Mouse (Mus musculus): ENCODE results near the gene Ugt2a2.
"Not testable (repeated sequence)": the region's sequence is repeated elsewhere in the genome, so short reads cannot be mapped to it uniquely, and the experiment has no call there.

The Ugt2a2 gene

DNA sequence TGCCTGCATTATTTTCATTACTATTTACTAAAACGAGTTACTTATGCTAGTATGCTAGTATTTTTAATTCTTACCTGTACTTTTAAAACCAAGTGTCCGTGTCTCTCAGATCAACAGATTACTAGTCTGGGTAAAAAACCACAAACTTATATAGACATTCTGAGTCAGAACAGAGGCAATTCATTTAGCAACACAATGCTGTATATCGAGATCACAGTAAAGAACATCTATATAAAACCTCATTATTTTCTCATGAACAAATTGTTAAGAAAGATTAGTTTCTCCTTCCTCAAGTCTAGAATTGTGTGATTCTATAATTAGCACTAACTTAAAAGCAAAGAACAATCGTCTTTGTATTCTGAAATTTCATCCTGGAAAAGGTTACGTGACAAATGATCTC is at the start of gene Ugt2a2:
Gene Ugt2a2 (minus strand): TSS at position 101 of the 400 bp plus-strand sequence.
- DNase-seq (ENCODE audit: low spot score) = no peak

DNA sequence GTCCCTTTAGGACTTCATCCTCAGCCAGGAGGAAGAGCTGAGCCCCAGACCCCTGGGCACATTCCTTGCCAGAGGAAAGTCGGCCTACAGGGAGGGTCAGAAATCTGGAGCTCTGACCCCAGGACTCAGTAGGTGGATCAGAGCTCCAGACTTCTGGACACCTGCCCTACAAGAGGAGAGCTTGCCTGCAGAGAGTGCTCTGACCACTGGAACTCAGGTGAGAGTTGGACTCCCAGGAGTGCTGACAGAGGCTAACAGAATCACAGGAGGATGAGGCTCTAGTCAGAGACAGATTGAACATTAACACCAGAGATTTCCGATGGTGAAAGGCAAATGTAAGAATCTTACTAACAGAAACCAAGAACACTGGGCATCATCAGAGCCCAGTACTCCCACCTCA is 41.5 kb upstream of the Ugt2a2 start:
- not testable (repeated sequence) for DNase-seq (ENCODE audit: low spot score)

DNA sequence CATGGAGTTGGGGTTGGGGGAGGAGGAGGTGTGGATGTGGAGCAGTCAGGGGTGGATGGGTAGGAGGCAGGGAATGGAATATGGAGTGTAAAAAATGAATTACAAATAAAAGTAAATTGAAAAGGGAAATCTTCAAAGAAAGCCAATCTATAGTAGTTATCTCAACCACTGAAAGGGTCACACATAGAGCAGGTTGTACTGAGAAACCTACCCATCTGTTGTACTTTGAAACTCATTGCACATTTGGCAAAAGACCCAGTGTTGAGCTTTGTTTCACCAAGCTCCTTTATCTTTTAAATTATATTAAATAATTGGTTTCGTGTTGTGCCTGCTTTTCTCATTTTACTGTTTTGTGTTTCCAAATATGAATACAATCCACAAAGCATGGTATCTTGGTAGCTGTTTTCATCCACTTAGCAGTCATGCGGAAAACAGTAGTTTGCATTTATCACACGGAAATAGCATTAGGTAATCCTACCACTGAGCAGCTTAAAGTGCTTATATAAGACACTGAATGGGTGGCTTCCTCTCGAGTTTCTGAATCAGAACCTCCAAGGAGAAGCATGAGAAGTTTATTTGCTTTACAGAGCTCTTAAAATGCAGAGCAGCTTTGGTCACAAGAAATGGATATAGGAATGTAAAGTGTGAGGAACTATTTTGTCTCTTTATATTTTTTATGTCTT is 23.9 kb upstream of the Ugt2a2 start:
- DNase-seq (ENCODE audit: low spot score) = no peak

DNA sequence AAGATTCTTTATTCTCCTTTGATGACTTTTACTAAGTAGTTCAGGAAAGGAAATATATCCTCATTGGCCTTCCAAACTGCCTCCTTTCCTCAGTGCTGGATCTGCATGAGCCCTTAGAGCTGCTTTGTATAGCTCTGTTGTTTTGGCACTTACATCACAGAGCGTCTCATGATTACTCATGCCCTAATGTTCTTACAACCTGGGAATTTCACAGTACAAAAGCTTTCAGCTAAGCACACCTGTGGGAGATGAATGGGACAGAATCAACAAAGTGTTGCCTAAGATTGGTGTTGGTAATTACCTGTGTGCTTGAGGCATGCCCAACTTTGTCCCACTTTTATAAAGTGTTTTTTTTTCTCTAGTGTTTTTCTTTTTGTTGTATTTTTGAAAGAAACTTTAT is 20.6 kb upstream of the Ugt2a2 start:
- DNase-seq (ENCODE audit: low spot score) = no peak

DNA sequence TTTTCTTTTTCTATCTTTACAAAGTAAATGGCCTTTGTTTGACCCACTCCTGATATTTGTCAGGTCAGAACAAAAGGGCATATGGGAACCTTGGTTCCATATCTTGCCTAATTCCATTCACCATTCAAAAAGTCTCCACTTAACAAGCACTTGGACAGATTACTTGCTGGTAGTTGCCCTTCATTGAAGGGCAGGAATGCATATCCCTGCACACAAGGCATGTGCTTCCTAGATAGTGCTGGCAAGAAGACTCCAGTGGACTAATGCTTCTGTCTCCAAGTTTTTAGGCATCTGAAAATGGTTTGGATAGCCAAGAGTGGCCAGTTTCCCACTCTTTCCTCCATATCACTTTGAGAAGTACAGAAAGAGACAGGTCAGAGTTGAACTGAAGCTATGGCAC is 17.3 kb upstream of the Ugt2a2 start:
- no peak for DNase-seq (ENCODE audit: low spot score)

DNA sequence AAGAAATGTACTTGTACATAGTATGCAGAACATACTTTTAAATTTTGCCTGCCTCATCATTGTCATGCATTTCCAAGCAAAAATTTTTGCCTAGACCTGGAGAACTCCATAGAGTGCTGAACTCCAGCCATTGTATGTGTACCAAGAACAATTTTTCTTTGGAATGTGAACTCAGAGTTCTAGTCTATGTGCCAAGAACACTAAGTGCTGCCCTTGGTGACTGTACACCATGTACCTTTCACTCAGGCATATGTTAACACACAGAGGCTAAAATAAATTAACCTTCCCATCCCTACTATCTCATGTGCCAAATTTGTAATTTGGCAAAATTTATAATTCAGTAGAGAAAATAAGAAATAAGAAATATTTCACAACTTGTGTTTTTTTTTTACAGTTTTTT is 16.9 kb upstream of the Ugt2a2 start:
- no peak for DNase-seq (ENCODE audit: low spot score)

DNA sequence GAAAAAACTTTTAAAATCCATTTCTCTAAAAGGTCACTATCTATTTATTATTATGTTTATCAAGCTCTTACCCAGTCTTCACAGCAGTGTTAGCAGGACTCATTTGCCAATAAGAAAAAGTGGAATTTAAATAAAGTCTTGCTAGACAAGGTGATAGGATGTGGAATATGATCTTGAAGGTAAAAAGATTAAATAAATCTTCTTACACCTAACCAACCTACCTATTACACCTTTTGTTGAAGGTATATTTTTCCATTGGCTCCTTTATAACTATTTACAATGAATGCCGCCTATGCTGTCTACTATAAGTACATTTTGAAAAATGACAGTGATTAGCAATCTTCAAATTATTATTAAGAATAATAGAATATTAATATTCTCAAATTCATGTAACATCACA is 8.7 kb upstream of the Ugt2a2 start, which contains the start of gene Ugt2a1:
Gene Ugt2a1 (minus strand): TSS at position 101 of the 400 bp plus-strand sequence.
- DNase-seq (ENCODE audit: low spot score) = no peak

DNA sequence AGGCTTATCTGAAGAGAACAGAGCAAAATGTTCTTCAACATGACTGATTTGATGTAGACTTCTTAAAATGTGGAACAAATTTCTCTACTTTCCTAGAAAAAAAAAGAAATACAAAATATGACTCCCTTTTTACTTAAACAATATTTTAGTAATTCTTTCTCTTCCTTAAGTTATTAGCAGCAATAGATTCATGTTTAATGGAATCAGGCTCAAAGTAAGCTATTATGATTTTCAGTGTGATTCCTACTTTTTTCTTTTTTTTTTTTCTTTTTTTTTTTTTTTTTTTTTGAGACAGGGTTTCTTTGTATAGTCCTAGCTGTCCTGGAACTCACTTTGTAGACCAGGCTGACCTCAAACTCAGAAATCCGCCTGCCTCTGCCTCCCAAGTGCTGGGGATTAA is 4.6 kb upstream of the Ugt2a2 start, which contains the start of gene Gm43638:
Gene Gm43638 (minus strand): TSS at position 101 of the 400 bp plus-strand sequence.
- not testable (repeated sequence) for DNase-seq (ENCODE audit: low spot score)

DNA sequence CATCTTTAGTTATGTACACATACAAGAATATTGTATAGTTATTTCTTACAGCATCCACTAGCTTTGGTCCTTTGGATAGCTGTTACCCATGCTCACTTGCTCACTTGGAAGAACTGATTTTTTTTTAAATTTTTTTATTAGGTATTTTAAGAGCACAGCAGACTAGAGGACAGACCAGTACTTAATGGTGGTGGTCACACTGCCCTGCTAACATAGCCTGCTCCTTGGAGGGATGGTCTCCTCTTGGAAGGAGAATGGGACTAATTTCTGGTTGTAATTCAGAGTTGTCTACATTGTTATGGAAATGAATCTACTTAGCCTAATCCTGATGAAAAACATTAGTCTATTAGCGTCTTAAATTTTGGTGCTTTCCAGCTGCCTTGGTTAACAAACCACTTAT is 23.2 kb downstream of the Ugt2a2 start:
- no peak for DNase-seq (ENCODE audit: low spot score)

DNA sequence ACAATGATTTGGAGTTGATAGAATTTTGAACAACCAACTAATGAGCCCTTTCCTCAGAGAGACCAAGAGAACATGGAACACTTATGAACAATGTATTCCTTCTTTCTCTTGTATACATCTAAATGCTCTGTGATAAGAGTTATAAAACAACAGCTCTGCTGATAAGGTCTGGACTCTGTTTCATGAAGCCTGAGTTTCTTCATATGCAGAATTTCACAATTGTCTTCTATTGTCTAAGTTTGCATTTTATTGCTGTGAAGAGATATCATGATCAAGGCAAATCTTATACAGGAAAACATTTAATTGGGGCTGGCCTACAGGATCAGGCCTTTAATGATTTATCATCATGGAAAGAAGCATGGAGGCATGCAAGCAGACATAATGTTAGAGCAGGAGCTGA is 24.4 kb downstream of the Ugt2a2 start:
- no peak for DNase-seq (ENCODE audit: low spot score)

DNA sequence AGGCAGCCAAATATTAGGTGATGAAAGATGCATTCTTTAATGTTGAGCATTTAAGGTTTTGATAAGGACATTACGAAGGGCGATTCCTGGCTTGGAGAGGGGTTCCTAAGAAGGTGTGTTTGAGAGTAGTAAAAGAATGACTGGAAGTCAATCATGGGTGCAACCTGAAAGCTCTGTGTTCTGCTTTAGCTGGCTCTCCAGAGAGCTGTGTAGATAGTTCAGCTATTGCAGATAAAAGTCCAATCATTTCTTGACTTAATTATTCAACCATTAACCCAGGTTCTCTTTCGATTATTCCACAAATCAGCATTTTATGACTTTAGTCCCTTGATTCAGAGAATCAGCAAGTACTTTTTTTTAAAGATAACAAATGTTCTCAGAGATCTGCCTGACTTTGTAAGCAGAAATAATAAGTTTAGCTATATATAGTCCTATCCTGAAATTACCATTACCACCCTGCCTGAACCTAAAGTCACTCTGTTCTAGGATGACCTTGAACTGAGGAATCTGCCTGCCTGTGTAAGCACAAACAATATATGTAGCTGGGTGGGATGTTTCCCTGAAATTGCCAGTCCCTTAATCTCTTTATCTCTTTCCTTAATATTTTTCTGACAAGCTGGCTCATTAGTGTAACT is 25.7 kb downstream of the Ugt2a2 start:
- no peak for DNase-seq (ENCODE audit: low spot score)

DNA sequence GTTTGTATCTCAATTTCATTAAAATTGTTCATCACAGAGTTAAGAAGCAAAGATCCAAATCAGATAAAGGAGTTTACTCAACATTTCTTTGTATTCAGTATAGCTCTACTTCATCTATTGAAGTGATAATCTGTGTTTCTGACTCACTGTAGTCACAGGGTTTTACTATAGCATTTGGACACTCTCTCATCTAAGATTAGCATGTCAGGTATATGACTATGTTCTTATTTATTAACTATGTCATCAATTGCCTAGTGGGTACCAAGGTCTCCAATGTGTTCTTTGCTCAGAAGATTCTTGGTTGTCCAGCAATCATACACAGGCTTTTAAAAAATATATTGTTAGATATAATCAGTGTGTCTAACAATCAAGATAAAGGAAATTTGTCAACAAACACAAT is 26.5 kb downstream of the Ugt2a2 start:
- DNase-seq (ENCODE audit: low spot score) = no peak

DNA sequence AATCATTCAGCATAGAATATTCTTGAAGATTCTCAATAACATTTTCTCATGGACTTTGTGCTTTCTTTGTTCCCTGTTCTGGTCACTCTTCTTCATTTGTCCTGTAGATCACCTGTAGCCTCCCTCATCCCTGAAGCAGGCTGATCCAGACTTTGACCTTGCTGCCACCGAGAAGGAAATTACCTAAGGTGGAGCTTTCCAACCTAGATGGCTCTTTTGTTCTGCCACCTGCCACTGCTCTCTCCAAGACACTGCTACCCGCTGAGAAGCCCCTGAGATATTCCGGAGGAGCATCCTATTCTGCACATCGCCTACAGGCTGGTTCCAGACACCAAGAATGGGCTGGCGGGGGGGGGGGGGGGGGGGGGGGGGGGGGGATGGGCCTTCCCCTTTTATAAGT is 29.5 kb downstream of the Ugt2a2 start:
- not testable (repeated sequence) for DNase-seq (ENCODE audit: low spot score)

DNA sequence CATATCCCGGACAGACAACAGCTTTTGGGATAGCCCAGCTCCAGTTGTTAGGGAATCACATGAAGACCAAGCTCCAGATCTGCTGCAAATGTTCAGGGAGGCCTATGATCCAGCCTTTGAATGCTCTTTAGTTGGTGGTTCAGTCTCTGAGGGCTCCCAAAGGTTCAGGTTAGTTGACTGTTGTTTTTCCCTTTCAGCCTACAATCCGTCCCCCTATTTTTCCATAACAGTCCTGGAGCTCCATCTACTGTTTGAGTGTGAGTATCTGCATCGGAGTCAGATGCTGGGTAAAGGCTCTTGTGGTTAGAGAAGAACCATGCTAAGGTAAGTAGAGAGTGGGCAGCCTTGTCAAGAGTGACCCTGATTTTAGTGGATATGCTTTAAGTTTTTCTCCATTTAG is 45.8 kb downstream of the Ugt2a2 start:
- DNase-seq (ENCODE audit: low spot score) = no peak

DNA sequence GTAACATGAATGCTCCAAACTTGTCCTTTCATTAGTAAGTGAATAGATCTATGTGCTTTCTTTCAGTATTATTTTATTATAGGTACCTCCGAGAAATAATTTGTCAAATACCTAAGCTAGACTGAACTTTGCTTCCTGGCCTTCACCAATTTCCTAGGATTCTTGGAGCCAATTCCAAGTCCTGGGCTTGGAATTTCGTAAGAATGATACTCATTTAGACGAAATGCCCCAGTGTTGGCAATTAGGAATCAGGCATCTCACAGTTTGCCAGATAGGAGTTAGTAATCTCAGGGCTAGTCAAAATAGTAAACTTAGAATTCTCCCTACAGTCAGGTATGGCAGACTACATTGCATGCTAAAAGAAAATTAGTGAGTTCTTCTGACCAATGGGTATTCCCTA is 56.4 kb downstream of the Ugt2a2 start:
- DNase-seq (ENCODE audit: low spot score) = no peak

DNA sequence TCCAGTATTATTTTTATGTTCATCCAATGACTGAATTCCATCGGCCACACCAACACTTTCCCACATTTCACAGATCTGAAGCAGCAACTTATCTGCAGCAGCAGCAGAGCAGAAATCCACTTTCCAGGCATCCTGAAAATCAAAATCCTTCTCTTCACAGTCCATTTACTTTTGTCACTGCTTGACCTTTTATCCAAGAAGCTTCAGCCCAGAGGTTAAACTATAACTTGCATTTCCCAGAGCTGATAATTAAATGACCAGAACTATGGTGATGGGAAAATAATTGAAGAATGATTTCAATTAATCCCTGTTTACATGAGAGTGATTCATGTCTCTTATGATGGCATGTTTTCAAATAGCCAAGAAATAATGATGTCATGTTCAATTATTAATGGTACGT is 58.0 kb downstream of the Ugt2a2 start, which contains the start of gene Ugt2b38:
Gene Ugt2b38 (minus strand): TSS at position 163 of the 400 bp plus-strand sequence.
- DNase-seq (ENCODE audit: low spot score) = not testable (repeated sequence)

Data from c-Kit-positive CD71-positive TER-119-positive erythroid progenitor cells, embryonic 14.5 days (primary cell).